Mouse (Mus musculus) MEL (cell line): Measurements from ENCODE around the gene AC141477.1.

Source experiments
- CTCF ChIP-seq, 3 experiments: IDR thresholded peaks in 2 of 3; conservative IDR thresholded peaks in 1 of 3; 2 replicates each; pipeline ENCODE4 v1.5.1; 2011 to 2012; ENCODE audit warnings: low read length in 3 of 3, low read depth in 2 of 3, mild to moderate bottlenecking in 2 of 3, improper control_type of control experiment in 1 of 3, inconsistent platforms in 1 of 3, mixed read lengths in 1 of 3, moderate library complexity in 1 of 3; ENCODE audit not compliant: control insufficient read depth in 1 of 3, insufficient read depth in 1 of 3, poor library complexity in 1 of 3, severe bottlenecking in 1 of 3
- GABPA ChIP-seq: IDR thresholded peaks from 2 replicates; pipeline ENCODE4 v1.6.1; 2012; ENCODE audit warnings: low read depth, mild to moderate bottlenecking, inconsistent platforms, low read length, improper control_type of control experiment, moderate library complexity
- JUND ChIP-seq: IDR thresholded peaks from 2 replicates; pipeline ENCODE4 v1.6.1; 2011; ENCODE audit warnings: low read depth, mild to moderate bottlenecking, improper control_type of control experiment, low read length
- MAZ ChIP-seq: IDR thresholded peaks from 2 replicates; pipeline ENCODE4 v1.6.1; 2012; ENCODE audit warnings: low read depth, mild to moderate bottlenecking, inconsistent platforms, low read length, improper control_type of control experiment
- POLR2A ChIP-seq, 2 experiments: IDR thresholded peaks; 2 replicates each; pipeline ENCODE4 v1.6.1; 2011 to 2012; ENCODE audit warnings: low read length in 2 of 2, mild to moderate bottlenecking in 2 of 2, control low read depth in 1 of 2, improper control_type of control experiment in 1 of 2, low read depth in 1 of 2, moderate library complexity in 1 of 2; ENCODE audit not compliant: control insufficient read depth in 1 of 2, insufficient read depth in 1 of 2, poor library complexity in 1 of 2
- ZKSCAN1 ChIP-seq: IDR thresholded peaks from 2 replicates; pipeline ENCODE4 v1.6.1; 2012; ENCODE audit warnings: low read depth, mild to moderate bottlenecking, inconsistent platforms, low read length, improper control_type of control experiment, moderate library complexity
- ZNF384 ChIP-seq: IDR thresholded peaks from 2 replicates; pipeline ENCODE4 v1.6.1; 2012; ENCODE audit warnings: low read depth, mild to moderate bottlenecking, inconsistent platforms, low read length, improper control_type of control experiment

- TF ChIP-seq MAZ: peak; percentile 90; the same call in 1 of the 2 replicates
- peak; percentile 61 to 70 (median 63) for TF ChIP-seq CTCF (IDR thresholded peaks at IDR 0.05 in 2 of 3, conservative IDR thresholded peaks at IDR 0.05 in 1 of 3; ENCODE audit: control insufficient read depth in 1 of 3, insufficient read depth in 1 of 3, low read depth in 2 of 3, low read length in 3 of 3, poor library complexity in 1 of 3, severe bottlenecking in 1 of 3)
- TF ChIP-seq POLR2A (IDR thresholded peaks at IDR 0.05; ENCODE audit: control insufficient read depth in 1 of 2, insufficient read depth in 1 of 2, low read depth in 1 of 2, low read length in 2 of 2, poor library complexity in 1 of 2): peak; percentile 43 to 74
- TF ChIP-seq ZKSCAN1: no peak
- TF ChIP-seq JUND: no peak
- TF ChIP-seq ZNF384: no peak
- no peak for TF ChIP-seq GABPA
Measured at GRCm38 (mm10) chr10:76442178-76443088, 2.2 kb upstream of the AC141477.1 start, which contains the start of gene Pcnt.
